Mouse (Mus musculus) lung, postnatal 0 days (tissue): ENCODE data around the gene Ap3d1.

Source experiments
- CTCF ChIP-seq: IDR thresholded peaks from 2 replicates; pipeline ENCODE4 v1.5.1; 2016; ENCODE audit warnings: antibody characterized with exemption, mild to moderate bottlenecking
- EP300 ChIP-seq: IDR thresholded peaks from 2 replicates; pipeline ENCODE4 v1.6.1; 2016; ENCODE audit warnings: antibody characterized with exemption, mild to moderate bottlenecking, control low read depth

- peak; percentile 97 for TF ChIP-seq CTCF
- no peak for TF ChIP-seq EP300
Measured at GRCm38 (mm10) chr10:80747410-80747809, 5.3 kb upstream of the Ap3d1 start.
